Mouse (Mus musculus) intestine, embryonic 16.5 days (tissue): ENCODE measurements around the gene Fam102b. TPM values are rescaled to one million over a fixed set of nuclear protein-coding genes. Genes with fewer than 3 reads are reported as not detected.
A peak's percentile ranks its signal among the peaks of the same experiment; 100 is the strongest.

Experiments used
- ATAC-seq: fragments of 200-750 bp; cut with Nextera tagmentation; 2 replicates; pipeline ENCODE4 v1.8.0; 2017; ENCODE audit warnings: moderate TSS enrichment, moderate library complexity
- H3K27ac ChIP-seq: fragments of 300-500 bp; sonication (generic); 2 replicates; pipeline ENCODE4 v1.5.1; 2014; ENCODE audit warnings: mild to moderate bottlenecking, low read length
- H3K27me3 ChIP-seq: fragments of 300-500 bp; sonication (generic); replicated peaks from 2 replicates; pipeline ENCODE4 v1.6.1; 2014; ENCODE audit warnings: low read length, control low read depth, mixed read lengths; ENCODE audit not compliant: control insufficient read depth, insufficient read depth
- H3K36me3 ChIP-seq: fragments of 300-500 bp; sonication (generic); 2 replicates; pipeline ENCODE4 v1.6.1; 2014; ENCODE audit warnings: low read length, control low read depth; ENCODE audit not compliant: control insufficient read depth, insufficient read depth
- H3K4me1 ChIP-seq: fragments of 300-500 bp; sonication (generic); 2 replicates; pipeline ENCODE4 v1.6.1; 2014; ENCODE audit warnings: low read length, control low read depth, mixed read lengths; ENCODE audit not compliant: control insufficient read depth, insufficient read depth
- H3K4me2 ChIP-seq: fragments of 300-500 bp; sonication (generic); 2 replicates; pipeline ENCODE4 v1.6.1; 2014; ENCODE audit warnings: low read depth, low read length, control low read depth
- H3K4me3 ChIP-seq: fragments of 300-500 bp; sonication (generic); 2 replicates; pipeline ENCODE4 v1.5.1; 2014; ENCODE audit warnings: mild to moderate bottlenecking, low read length
- H3K9ac ChIP-seq: fragments of 300-500 bp; sonication (generic); 2 replicates; pipeline ENCODE4 v1.6.1; 2014; ENCODE audit warnings: low read depth, low read length
- H3K9me3 ChIP-seq: fragments of 300-500 bp; sonication (generic); 2 replicates; pipeline ENCODE4 v1.6.1; 2016; ENCODE audit warnings: low read length, control low read depth; ENCODE audit not compliant: control insufficient read depth
- WGBS: fragments of 180-500 bp; shearing (Covaris S2); extraction: QIAGEN DNeasy Blood & Tissue Kit; methylation state at CpG from one replicate; pipeline ENCODE4 v1.1.7; 2014; 5-methylcytosine and 5-hydroxymethylcytosine counted together
- polyA plus RNA-seq: library from polyadenylated mRNA; unstranded; fragments of >200 nt; fragmentation: Nextera tagmentation; extraction: Ambion mirVana; gene quantifications from 2 replicates; pipeline ENCODE4 v1.2.1, GENCODE M21; 2015

Fam102b gene
- polyA plus RNA-seq, 1 experiment from 2014 or later = 4.2 TPM

GRCm38 (mm10) chr3:109023066-109023465 is 4.3 kb downstream of the Fam102b start:
- Histone ChIP-seq H3K27ac (peak overlapping the region; percentile 37; the same call in 1 of the 2 replicates), H3K4me2 (no peak overlapping the region), H3K4me3 (no peak overlapping the region), H3K36me3 (no peaks in the 10 kb centered on the region), H3K27me3 (no peaks in the 10 kb centered on the region), H3K9ac (no peak overlapping the region), H3K4me1 (peaks cover 19% of the 10 kb centered on the region), H3K9me3 (no peaks in the 10 kb centered on the region)
- no peak for ATAC-seq
- 73% methylated on average over 8 of the region's 8 CpGs for WGBS

- Histone ChIP-seq H3K27ac (no peak overlapping the region), H3K4me3 (no peak overlapping the region), H3K4me2 (no peak overlapping the region), H3K9me3 (no peaks in the 10 kb centered on the region), H3K27me3 (no peaks in the 10 kb centered on the region), H3K9ac (no peak overlapping the region), H3K4me1 (peaks cover 18% of the 10 kb centered on the region), H3K36me3 (no peaks in the 10 kb centered on the region)
- no peak for ATAC-seq
- 58% methylated on average over 6 of the region's 6 CpGs for WGBS
Measured at GRCm38 (mm10) chr3:109021720-109022516, 5.5 kb downstream of the Fam102b start.

GRCm38 (mm10) chr3:109018336-109018735 is 9.1 kb downstream of the Fam102b start:
- no peak overlapping the region for H3K4me3 ChIP-seq
- no peaks in the 10 kb centered on the region for H3K9me3 ChIP-seq
- no peak overlapping the region for H3K4me2 ChIP-seq
- H3K9ac ChIP-seq = no peak overlapping the region
- no peaks in the 10 kb centered on the region for H3K27me3 ChIP-seq
- WGBS = 81% methylated on average over 5 of the region's 5 CpGs
- ATAC-seq = no peak
- H3K36me3 ChIP-seq = no peaks in the 10 kb centered on the region
- no peak overlapping the region for H3K27ac ChIP-seq
- H3K4me1 ChIP-seq = peaks cover 8% of the 10 kb centered on the region

GRCm38 (mm10) chr3:109012595-109012994 is 14.8 kb downstream of the Fam102b start:
- 60% methylated on average over 4 of the region's 4 CpGs for WGBS
- Histone ChIP-seq H3K4me2 (no peak overlapping the region), H3K9ac (no peak overlapping the region), H3K27me3 (no peaks in the 10 kb centered on the region), H3K4me1 (0 out of 2 replicates have a peak, but pooled peaks cover 8% of the 10 kb centered on the region), H3K9me3 (no peaks in the 10 kb centered on the region), H3K36me3 (no peaks in the 10 kb centered on the region), H3K4me3 (no peak overlapping the region), H3K27ac (no peak overlapping the region)
- ATAC-seq = no peak

GRCm38 (mm10) chr3:109010489-109011260 is 16.7 kb downstream of the Fam102b start:
- no peaks in the 10 kb centered on the region for H3K9me3 ChIP-seq
- H3K36me3 ChIP-seq = no peaks in the 10 kb centered on the region
- H3K4me3 ChIP-seq = no peak overlapping the region
- peak; percentile 90 for ATAC-seq
- H3K27me3 ChIP-seq = no peaks in the 10 kb centered on the region
- no peak overlapping the region for H3K9ac ChIP-seq
- peak overlapping the region; percentile 40; the same call in 1 of the 2 replicates for H3K27ac ChIP-seq
- WGBS = 20% methylated on average over 7 of the region's 7 CpGs
- no peak overlapping the region for H3K4me2 ChIP-seq
- H3K4me1 ChIP-seq = 0 out of 2 replicates have a peak, but pooled peaks cover 8% of the 10 kb centered on the region

- no peaks in the 10 kb centered on the region for H3K27me3 ChIP-seq
- H3K9ac ChIP-seq = no peak overlapping the region
- H3K4me2 ChIP-seq = no peak overlapping the region
- no peaks in the 10 kb centered on the region for H3K9me3 ChIP-seq
- no peaks in the 10 kb centered on the region for H3K36me3 ChIP-seq
- no peak overlapping the region for H3K27ac ChIP-seq
- 80% methylated on average over 5 of the region's 5 CpGs for WGBS
- H3K4me3 ChIP-seq = no peak overlapping the region
- no peak for ATAC-seq
- H3K4me1 ChIP-seq = 0 out of 2 replicates have a peak, but pooled peaks cover 8% of the 10 kb centered on the region
Measured at GRCm38 (mm10) chr3:109008180-109008579, 19.2 kb downstream of the Fam102b start.

- WGBS = 82% methylated on average over 5 of the region's 5 CpGs
- Histone ChIP-seq H3K9ac (no peak overlapping the region), H3K4me3 (no peak overlapping the region), H3K9me3 (no peaks in the 10 kb centered on the region), H3K36me3 (no peaks in the 10 kb centered on the region), H3K27ac (no peak overlapping the region), H3K27me3 (no peaks in the 10 kb centered on the region), H3K4me2 (no peak overlapping the region), H3K4me1 (0 out of 2 replicates have a peak, but pooled peaks cover 3% of the 10 kb centered on the region)
- no peak for ATAC-seq
Measured at GRCm38 (mm10) chr3:109005777-109006176, 21.6 kb downstream of the Fam102b start.

- Histone ChIP-seq H3K4me3 (no peak overlapping the region), H3K27me3 (no peaks in the 10 kb centered on the region), H3K9ac (no peak overlapping the region), H3K4me2 (no peak overlapping the region), H3K36me3 (no peaks in the 10 kb centered on the region), H3K27ac (no peak overlapping the region), H3K9me3 (no peaks in the 10 kb centered on the region), H3K4me1 (no peaks in the 10 kb centered on the region)
- ATAC-seq = no peak
- 71% methylated on average over 1 of the region's 1 CpGs for WGBS
Measured at GRCm38 (mm10) chr3:108999173-108999572, 28.2 kb downstream of the Fam102b start.

- Histone ChIP-seq H3K4me2 (no peak overlapping the region), H3K4me3 (no peak overlapping the region), H3K36me3 (no peaks in the 10 kb centered on the region), H3K27ac (no peak overlapping the region), H3K9me3 (no peaks in the 10 kb centered on the region), H3K27me3 (no peaks in the 10 kb centered on the region), H3K9ac (no peak overlapping the region), H3K4me1 (no peaks in the 10 kb centered on the region)
- 0 out of 2 replicates have a peak, but pooled peaks have one; percentile 46 for ATAC-seq
- WGBS = 64% methylated on average over 4 of the region's 4 CpGs
Measured at GRCm38 (mm10) chr3:108997762-108998161, 29.6 kb downstream of the Fam102b start.
